Mouse (Mus musculus): ENCODE results near the gene Kcnk3. TPM values are rescaled to one million over a fixed set of nuclear protein-coding genes. Genes with fewer than 3 reads are reported as not detected.
A peak's percentile ranks its signal among the peaks of the same experiment; 100 is the strongest.

Gene Kcnk3
- polyA plus RNA-seq (2012; fragmentation: generic; extraction: Trizol), result 0.11 TPM

DNA sequence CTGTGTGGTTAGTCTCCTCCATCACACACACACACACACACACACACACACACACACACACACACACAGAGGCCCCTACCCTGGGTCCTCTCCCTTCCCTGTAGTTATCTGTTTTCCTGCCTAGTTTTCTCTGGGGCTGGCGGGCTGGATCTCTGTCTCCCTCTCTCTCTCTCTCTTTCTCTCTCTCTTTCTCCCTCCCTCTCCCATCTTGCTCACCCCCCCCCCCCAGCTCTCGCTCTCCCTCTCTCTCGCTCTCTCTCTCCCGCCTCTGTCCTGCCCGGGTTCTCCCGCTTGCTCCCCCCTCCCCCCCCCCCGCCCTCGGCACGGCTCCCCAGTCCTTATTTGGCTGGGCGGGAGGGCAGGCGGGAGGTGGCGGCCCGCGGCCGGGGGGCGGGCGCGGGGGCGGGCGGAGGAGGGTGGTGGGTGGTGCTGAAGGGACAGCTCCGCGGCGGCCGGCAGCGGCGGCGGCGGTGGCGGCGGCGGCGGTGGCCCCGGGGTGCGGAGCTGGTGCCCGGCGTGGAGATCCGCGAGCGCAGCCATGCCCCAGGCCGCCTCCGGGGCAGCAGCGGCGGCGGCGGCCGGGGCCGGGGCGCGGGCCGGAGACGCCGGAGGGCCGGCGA, at the start of gene Kcnk3:
Kcnk3 (plus strand) TSS at position 490 of the 620 bp plus-strand sequence.
- Histone ChIP-seq H3K79me2 (ENCODE audit: control insufficient read depth, insufficient read depth) (no peaks in the 10 kb centered on the region), H3ac (ENCODE audit: control insufficient read depth, insufficient read length) (no peak within 1 kb of the TSS), H3K4me2 (ENCODE audit: low read depth) (no peak within 1 kb of the TSS), H3K27me3 (ENCODE audit: control insufficient read depth, insufficient read depth, insufficient read length) (peaks cover 50% of the 10 kb centered on the region), H3K4me3 (no peak within 1 kb of the TSS), H3K36me3 (ENCODE audit: control insufficient read depth, insufficient read depth) (no peaks in the 10 kb centered on the region)
- TF ChIP-seq REST (IDR thresholded peaks at IDR 0.05; ENCODE audit: insufficient read depth, insufficient read length), result peak; percentile 65
- TF ChIP-seq MYOD1 (IDR thresholded peaks at IDR 0.05; ENCODE audit: control insufficient read depth in 1 of 3, insufficient read length in 2 of 3, low read depth in 2 of 3), result no peak
- TF ChIP-seq CEBPB (IDR thresholded peaks at IDR 0.05; ENCODE audit: insufficient read depth, poor library complexity, severe bottlenecking), result no peak

DNA sequence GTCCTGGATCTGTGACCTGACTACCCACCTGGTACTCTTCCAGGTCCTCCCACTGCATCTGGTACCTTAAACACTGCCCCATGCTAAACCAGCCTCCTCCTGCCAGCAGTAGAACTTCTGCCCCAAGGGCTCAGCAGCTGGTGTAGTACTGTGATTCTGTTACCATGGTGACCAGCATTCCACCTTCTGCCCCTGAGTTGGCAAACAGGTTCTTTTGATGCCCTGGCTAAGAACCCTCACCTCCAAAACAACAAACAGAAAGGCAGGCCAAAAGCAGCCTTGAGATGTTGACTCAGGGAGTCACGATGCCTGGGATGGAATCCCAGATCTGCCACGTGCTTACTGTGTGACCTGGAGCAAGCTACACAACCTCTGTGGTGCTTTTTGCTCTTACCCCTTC, 42.3 kb upstream of the Kcnk3 start, which contains the start of gene Cib4:
Cib4 (minus strand) TSS at position 139 of the 400 bp plus-strand sequence.
- Histone ChIP-seq H3K27me3 (ENCODE audit: control insufficient read depth, insufficient read depth, insufficient read length) (peaks cover 35% of the 10 kb centered on the region), H3K36me3 (ENCODE audit: control insufficient read depth, insufficient read depth) (no peaks in the 10 kb centered on the region), H3K79me2 (ENCODE audit: control insufficient read depth, insufficient read depth) (no peaks in the 10 kb centered on the region), H3ac (ENCODE audit: control insufficient read depth, insufficient read length) (no peak within 1 kb of the TSS), H3K4me3 (no peak within 1 kb of the TSS), H3K4me2 (ENCODE audit: low read depth) (no peak within 1 kb of the TSS)
- TF ChIP-seq CEBPB (IDR thresholded peaks at IDR 0.05; ENCODE audit: insufficient read depth, poor library complexity, severe bottlenecking), result no peak
- TF ChIP-seq MYOG (IDR thresholded peaks at IDR 0.05; ENCODE audit: control insufficient read depth in 1 of 3, insufficient read depth in 1 of 3, insufficient read length in 2 of 3, low read depth in 2 of 3), result no peak
- TF ChIP-seq E2F4 (IDR thresholded peaks at IDR 0.05; ENCODE audit: insufficient read depth), result no peak
- TF ChIP-seq MAX (IDR thresholded peaks at IDR 0.05; ENCODE audit: low read depth), result no peak
- TF ChIP-seq SRF (IDR thresholded peaks at IDR 0.05; ENCODE audit: control insufficient read depth, insufficient read length, low read depth), result no peak
- TF ChIP-seq MYOD1 (IDR thresholded peaks at IDR 0.05; ENCODE audit: control insufficient read depth in 1 of 3, insufficient read length in 2 of 3, low read depth in 2 of 3), result no peak
- no peak for TF ChIP-seq TCF3 (IDR thresholded peaks at IDR 0.05; ENCODE audit: insufficient read length, low read depth)
- TF ChIP-seq REST (IDR thresholded peaks at IDR 0.05; ENCODE audit: insufficient read depth, insufficient read length), result no peak
- no peak for TF ChIP-seq USF1 (IDR thresholded peaks at IDR 0.05; ENCODE audit: low read depth)
- TF ChIP-seq POLR2A (IDR thresholded peaks at IDR 0.05; ENCODE audit: insufficient read length, low read depth), result no peak
- no peak for TF ChIP-seq TCF12 (IDR thresholded peaks at IDR 0.05; ENCODE audit: insufficient read depth, poor library complexity, severe bottlenecking)

DNA sequence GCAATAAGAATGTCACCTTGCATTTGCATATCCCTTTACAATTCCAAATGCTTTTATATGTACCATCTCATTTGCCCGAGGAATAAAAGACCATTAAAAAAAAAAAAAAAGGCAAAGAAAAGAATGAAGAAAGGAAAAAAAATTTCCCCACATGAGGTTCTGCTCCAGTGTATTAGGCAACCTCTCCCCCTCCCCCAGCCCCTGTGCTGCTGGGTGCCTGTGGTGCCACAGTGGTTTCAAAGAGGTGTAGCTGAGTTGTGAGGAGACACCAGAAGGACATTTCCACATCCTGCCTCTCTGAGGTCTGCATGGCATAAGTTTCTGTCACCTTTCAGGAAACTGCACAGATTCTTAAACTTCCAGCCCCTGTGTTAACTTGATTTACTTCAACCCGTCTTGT, 39.3 kb upstream of the Kcnk3 start:
- Histone ChIP-seq H3K4me2 (ENCODE audit: low read depth) (no peak overlapping the region), H3K27me3 (ENCODE audit: control insufficient read depth, insufficient read depth, insufficient read length) (peaks cover 37% of the 10 kb centered on the region), H3K36me3 (ENCODE audit: control insufficient read depth, insufficient read depth) (no peaks in the 10 kb centered on the region), H3ac (ENCODE audit: control insufficient read depth, insufficient read length) (no peak overlapping the region), H3K79me2 (ENCODE audit: control insufficient read depth, insufficient read depth) (no peaks in the 10 kb centered on the region), H3K4me3 (no peak overlapping the region)
- TF ChIP-seq POLR2AphosphoS2 (IDR thresholded peaks at IDR 0.05; ENCODE audit: insufficient read length, low read depth) (no peak), CEBPB (IDR thresholded peaks at IDR 0.05; ENCODE audit: insufficient read depth, poor library complexity, severe bottlenecking) (no peak), USF1 (IDR thresholded peaks at IDR 0.05; ENCODE audit: low read depth) (no peak), POLR2A (IDR thresholded peaks at IDR 0.05; ENCODE audit: insufficient read length, low read depth) (no peak), SRF (IDR thresholded peaks at IDR 0.05; ENCODE audit: control insufficient read depth, insufficient read length, low read depth) (no peak), TCF3 (IDR thresholded peaks at IDR 0.05; ENCODE audit: insufficient read length, low read depth) (no peak), MAX (IDR thresholded peaks at IDR 0.05; ENCODE audit: low read depth) (no peak), MYOD1 (IDR thresholded peaks at IDR 0.05; ENCODE audit: control insufficient read depth in 1 of 3, insufficient read length in 2 of 3, low read depth in 2 of 3) (no peak), MYOG (IDR thresholded peaks at IDR 0.05; ENCODE audit: control insufficient read depth in 1 of 3, insufficient read depth in 1 of 3, insufficient read length in 2 of 3, low read depth in 2 of 3) (no peak), E2F4 (IDR thresholded peaks at IDR 0.05; ENCODE audit: insufficient read depth) (no peak), TCF12 (IDR thresholded peaks at IDR 0.05; ENCODE audit: insufficient read depth, poor library complexity, severe bottlenecking) (no peak), REST (IDR thresholded peaks at IDR 0.05; ENCODE audit: insufficient read depth, insufficient read length) (no peak)

DNA sequence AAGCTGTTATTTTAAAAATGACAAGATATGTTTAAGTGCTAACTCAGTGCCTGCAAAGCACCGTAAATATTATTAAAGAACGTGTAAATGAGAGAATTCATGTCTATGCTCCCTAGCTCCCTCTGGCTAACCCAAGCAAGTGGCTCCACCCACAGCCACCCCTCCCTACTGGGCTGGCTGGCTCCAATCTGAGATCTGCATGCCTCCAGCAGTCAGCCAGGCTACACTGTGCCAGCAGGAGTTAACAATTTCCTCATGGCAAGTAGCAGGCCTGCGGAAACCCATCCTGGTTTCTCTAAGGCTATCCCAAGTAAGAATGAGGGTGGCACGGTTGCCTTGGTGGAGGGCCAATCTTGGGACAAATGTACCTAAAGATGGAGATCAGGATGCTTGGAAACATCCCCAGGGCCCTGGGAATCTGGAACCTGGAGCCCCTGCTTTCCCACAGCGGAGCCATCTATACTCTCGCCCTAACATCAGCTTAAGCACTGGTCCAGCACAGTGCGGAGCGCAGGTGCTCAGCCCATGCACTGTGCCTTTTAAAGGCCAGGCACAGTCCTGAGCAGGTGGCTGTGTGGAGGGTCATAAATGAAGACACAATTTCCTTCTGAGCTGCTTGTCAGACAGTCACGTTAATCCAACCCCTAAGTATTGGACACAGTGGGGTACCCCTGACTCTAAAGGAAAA, 37.5 kb upstream of the Kcnk3 start:
- Histone ChIP-seq H3K27me3 (ENCODE audit: control insufficient read depth, insufficient read depth, insufficient read length) (peaks cover 49% of the 10 kb centered on the region), H3K4me3 (no peak overlapping the region)

More for the DNA sequence above, 37.5 kb upstream of the Kcnk3 start:
- H3K4me2 ChIP-seq (ENCODE audit: low read depth), result no peak overlapping the region
- no peaks in the 10 kb centered on the region for H3K79me2 ChIP-seq (ENCODE audit: control insufficient read depth, insufficient read depth)
- no peak overlapping the region for H3ac ChIP-seq (ENCODE audit: control insufficient read depth, insufficient read length)
- no peaks in the 10 kb centered on the region for H3K36me3 ChIP-seq (ENCODE audit: control insufficient read depth, insufficient read depth)
- TF ChIP-seq E2F4 (IDR thresholded peaks at IDR 0.05; ENCODE audit: insufficient read depth), result no peak
- no peak for TF ChIP-seq POLR2A (IDR thresholded peaks at IDR 0.05; ENCODE audit: insufficient read length, low read depth)
- no peak for TF ChIP-seq REST (IDR thresholded peaks at IDR 0.05; ENCODE audit: insufficient read depth, insufficient read length)
- TF ChIP-seq TCF12 (IDR thresholded peaks at IDR 0.05; ENCODE audit: insufficient read depth, poor library complexity, severe bottlenecking), result no peak
- TF ChIP-seq USF1 (IDR thresholded peaks at IDR 0.05; ENCODE audit: low read depth), result no peak
- TF ChIP-seq POLR2AphosphoS2 (IDR thresholded peaks at IDR 0.05; ENCODE audit: insufficient read length, low read depth), result no peak
